Mouse (Mus musculus) cerebellum, adult 2 months (tissue): ENCODE data around the gene Setd5.

ENCODE experiments used
- CTCF ChIP-seq: fragments of 200-500 bp; IDR thresholded peaks from 2 replicates; pipeline ENCODE4 v1.5.1; 2011; ENCODE audit warnings: low read depth, mild to moderate bottlenecking, control low read depth, low read length, moderate library complexity, borderline replicate concordance; ENCODE audit not compliant: insufficient read depth
- POLR2A ChIP-seq: fragments of 200-500 bp; IDR thresholded peaks from 2 replicates; pipeline ENCODE4 v1.6.1; 2011; ENCODE audit warnings: low read length, control low read depth, borderline replicate concordance; ENCODE audit not compliant: insufficient read depth

DNA sequence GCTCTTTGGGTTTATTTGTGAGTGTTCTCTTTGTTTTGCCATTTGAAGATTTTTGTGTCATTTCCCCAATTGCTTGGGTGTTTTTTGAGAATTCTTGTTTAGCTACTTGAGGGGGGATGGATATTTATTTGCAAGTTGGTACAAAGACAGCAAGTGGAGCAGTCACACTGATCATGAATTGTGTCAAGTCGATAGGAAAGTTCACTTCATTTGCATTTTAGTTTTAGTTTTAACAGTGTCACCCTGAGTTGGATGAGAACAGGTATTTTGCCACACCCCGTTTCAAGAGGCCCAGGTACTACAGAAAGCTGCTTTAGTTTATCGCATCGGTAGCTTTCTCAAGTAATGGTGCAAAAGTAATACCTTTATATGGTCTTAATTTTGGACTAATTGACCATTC is 25.4 kb downstream of the Setd5 start:
- TF ChIP-seq CTCF (no peak), POLR2A (no peak)
